Mouse (Mus musculus) embryo, embryonic 9.5 days (tissue): ENCODE results near the gene Ccdc28a.
A peak's percentile ranks its signal among the peaks of the same experiment; 100 is the strongest.

Experiments
- DNase-seq: peaks from one replicate; pipeline ENCODE4 v3.0.0-alpha.2; 2017; ENCODE audit errors: extremely low spot score

Ccdc28a gene

DNA sequence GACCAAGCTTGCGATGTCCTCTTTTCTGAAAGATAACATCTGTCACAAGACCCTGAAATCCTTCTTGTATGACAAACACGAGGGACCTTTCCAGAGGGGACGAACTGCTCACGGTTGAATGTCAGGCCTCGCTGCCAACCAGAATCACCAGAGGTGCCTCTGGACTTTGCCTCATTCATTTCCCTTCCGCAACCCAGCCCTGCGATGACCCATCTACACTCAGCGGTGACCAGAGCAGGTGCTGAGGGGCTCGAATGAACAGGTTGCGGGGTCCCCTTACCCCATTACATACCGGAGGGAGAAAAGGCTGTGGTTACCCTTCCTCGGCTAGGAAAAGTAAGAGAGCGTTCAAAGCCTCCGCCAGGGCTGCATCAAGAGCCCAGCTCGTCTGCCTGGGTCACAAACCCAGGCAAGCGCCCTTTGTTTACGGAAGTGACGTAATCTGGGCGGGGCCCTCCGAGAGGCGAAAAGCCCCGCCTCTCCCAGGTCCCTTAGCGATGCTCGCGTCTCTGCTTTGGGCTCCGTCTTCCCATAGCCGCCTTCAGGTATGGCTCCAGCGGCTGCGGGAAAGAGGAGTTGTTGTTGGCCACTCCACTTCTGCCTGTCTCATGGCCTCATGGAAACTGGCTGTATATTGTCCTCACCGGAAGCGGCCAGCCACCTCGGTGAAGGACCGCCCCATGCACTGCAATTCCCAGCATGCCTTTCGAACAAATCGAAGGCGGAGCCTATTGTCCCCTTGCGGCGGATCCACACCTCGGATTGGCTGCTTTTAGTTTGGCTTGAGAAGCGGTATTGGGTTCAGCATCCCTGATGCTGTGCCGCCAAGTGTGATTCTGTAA, at the start of gene Ccdc28a:
Ccdc28a (minus strand) TSS at position 439 of the 842 bp plus-strand sequence.
- DNase-seq, result peak; percentile 95

DNA sequence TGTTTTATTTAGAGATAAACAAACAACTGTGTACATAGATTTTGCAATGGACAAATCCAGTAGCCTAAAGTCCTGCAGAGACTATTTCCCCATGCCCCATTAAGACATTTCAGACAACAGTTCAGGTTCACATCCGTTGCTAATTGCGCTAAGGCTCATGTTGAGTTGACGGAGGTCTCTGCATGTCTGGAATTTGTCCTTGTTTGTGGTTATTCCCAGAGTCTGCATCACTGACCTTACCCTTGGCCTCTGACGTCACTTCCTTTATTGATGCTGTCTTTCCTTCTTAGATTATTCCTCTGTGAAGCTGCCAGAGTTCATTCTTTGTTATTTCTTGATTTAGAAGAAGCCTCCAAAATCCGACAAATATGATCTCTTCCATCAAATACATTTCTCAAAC, 49.2 kb upstream of the Ccdc28a start:
- DNase-seq, result no peak

DNA sequence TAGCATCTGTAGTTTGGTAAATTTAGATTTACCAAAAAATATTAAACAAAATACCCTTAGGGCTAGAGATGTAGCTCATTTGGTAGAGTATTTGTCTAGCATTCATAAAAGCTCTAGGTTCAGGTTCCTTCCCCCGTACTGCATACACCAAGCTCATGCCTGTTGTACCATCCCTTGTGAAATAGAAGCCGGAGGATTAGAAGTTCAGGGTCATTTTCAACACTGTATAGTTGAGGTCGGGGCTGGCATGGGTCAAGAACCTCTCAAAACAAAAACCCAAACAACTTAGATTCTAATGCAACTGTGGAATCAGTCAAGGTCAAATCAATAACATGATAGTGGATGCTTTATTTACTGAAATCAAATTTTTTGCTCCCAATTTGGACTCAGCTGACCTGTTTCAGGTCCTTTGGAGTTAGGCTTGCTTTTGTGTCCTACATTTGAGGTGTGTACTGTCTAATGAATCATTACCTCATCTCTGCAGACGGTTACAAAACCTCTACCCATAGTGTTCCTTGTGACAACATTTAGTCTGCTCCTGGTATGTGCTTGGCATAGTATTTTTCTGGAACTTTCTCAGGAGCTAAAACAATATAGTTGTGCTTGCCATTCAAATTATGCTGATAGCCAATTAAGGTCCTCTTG, 41.4 kb upstream of the Ccdc28a start:
- no peak for DNase-seq

DNA sequence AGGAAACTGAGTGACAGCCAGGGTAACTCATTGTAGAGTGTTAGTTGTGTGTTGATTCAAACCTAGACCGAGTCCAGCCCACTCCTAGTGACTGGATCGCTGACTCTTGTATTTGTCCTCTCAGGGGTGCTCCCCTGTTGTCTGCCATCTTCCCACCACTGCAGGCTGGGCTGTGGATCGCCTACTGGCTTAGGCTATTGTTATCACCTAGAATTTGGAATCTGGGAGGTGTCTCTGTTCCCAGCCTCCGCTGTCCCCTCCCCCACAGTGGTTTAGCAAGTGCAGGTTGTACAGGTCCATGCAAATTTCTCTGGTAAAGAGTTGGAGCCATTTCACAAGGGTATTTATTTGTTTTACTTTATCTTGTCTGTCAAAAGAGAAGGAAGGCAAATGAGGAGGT, 16.5 kb upstream of the Ccdc28a start:
- no peak for DNase-seq

DNA sequence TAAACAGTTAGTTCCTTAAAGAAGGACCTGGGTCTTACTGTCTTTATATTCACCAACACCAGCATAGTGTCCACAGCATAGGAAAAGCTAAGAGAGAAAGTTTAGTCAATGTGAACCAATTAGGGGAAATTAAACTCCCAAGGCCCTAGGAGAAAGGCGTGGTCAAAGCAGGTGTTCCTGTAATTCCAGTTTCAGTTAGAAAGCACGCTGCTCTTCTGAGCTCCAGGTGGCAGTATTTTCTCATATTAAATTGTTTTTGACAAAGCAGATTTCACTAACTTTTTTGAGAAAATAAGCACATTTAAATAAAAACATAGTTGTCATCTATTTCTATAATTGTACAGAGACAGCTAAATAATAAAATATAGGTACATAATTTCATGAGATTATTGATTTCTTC, 8.8 kb upstream of the Ccdc28a start:
- DNase-seq, result no peak

DNA sequence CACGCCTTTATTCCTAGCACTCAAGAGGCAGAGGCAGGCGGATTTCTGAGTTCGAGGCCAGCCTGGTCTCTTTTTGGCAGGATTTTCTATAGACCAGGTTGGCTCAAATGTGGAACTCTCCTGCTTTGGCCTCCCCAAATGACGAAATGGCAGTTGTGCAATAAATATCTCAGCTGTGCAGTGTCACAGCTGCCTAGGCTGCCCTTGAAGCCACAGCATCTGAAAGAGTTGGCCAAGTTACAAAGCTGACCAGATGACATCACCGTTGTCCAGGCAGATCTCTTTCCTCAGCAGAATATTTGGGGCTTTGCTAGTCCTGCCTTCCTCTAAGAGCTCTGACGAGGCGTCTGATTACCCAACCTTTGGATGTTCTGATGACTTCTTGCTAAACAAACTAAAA, 2.4 kb upstream of the Ccdc28a start:
- no peak for DNase-seq

DNA sequence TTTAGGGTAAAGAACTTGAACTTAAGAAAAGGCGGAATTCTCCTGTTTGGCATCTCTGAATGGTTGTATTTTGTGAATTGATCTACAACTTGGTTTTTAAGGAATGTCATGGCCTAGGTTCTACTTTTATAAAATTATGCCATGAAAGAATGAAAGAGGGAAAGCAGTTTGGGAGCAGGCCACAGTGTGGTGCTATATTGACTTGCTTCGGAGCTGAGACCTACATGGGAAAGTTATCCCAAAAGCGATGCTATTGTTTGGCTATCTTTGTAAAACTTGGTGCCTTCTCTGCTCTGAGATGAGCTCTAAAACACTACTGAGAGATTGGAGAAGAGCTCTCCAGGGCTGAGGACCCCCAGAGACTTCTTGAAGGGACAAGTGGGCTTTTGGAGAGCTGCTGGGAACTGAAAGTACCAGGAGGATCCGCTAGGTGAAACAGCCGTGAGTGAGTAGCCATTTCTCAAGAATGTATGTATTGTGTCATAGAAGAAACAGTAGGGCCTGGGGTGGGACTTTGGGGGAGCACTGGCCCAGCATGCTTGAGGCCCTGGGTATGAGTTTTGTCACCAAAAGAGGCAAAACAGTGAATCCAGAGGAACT, 1.6 kb upstream of the Ccdc28a start:
- DNase-seq, result no peak

DNA sequence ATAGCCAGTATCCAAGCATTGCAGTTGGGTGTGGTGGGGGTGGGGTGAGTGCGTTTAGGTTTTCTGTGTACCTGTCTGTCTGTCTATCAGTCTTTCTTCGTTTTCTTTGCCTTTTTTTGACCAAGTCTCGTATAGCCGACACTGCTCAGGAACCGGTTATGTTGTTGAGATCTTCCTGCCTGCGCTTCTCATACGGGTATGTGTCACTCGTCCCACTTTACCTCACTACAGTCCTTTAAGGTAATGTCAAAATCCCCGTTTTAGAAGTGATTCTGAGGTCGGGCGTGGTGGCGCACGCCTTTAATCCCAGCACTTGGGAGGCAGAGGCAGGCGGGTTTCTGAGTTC, 577 bp upstream of the Ccdc28a start:
- DNase-seq, result no peak

DNA sequence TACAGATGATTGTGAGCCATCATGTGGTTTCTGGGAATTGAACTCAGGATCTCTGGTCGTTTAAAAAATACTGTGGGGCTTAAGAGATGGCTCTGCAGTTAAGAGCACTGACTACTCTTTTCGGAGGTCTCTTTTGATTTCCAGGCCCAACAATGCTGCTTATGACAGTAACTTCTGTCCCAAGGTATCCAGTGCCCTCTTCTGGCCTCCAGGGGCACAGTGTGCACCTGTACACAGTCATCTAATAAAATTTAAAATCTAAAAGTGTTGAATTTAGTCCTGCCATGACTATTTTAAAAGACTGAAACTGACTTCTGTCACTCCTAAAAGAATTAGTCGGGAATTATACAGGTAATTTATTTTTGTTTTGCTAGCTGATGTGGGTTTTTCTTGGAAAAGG, 907 bp downstream of the Ccdc28a start:
- DNase-seq, result no peak

DNA sequence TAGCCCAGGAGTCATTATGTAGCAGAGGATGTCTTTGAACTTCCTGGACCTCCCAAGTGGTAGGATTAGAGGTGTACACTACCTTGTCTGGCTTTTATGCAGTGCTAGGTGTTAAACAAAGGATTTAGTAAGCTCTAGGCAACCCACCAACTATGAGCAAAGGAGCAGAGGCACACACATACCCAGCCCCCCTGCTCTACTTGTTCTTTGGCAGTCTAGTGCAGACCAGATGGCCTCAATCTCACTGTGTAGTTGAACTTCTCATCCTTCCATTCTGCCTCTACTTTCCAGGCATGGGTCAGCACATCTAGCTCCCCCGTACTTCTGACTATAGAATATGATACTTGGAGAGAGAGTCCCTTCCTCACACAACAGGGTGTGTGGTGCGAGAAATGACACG, 10.4 kb downstream of the Ccdc28a start:
- no peak for DNase-seq

DNA sequence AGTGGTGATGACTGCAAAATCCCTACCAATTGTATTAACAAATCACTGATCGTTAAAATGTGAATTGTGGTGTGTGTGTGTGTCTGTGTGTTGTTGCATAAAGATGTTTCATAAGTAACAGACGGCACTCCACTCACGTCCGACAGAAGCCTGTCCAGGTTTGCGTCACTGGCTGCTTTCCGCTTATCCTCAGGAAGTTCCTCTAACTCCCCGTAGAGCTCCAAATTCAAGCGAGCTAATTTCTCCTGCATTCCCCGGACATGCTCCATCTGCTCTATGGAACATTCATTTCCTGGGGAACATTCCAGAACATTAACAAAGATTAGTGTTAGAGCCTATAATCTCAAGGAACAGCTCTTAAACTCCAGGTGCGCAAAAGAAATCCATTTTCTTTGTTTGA, 15.4 kb downstream of the Ccdc28a start:
- no peak for DNase-seq

DNA sequence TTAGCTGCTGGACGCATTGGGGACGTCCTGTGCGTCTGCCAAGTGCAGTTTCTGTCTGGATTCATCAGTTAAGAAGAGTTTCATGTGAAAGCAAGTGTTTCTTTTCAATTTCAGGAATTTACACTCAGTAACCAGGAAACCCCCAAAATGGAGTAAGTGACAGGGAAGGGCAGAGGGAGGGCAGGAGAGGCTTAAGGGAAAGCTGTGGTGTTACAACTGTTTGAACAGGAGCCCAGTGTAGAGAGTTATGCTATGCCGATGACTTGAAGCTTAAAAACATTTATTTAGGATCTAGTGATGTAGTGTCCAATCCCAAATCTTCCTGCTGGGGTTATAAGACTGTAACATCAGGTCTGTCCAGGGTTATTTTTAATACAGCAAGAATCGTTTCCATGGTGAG, 20.7 kb downstream of the Ccdc28a start:
- DNase-seq, result no peak

DNA sequence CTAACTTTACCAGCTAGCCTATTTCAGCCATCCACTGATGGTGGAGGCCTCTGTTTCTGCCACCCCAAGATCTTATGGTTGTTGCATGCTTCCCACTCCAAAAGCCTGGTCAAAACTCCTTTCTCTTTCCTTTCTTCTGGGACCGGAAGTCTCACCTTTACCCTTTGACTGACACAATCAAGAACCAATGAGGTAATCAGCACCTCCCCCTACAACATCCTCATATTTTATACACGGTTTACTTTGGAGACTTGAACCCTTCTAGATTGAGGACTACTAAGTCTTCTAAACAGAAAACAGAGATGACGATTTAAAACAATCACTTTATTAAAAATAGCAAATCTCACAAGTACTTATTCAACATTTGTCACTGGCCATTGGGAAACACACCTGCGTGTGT, 21.4 kb downstream of the Ccdc28a start:
- DNase-seq, result no peak

DNA sequence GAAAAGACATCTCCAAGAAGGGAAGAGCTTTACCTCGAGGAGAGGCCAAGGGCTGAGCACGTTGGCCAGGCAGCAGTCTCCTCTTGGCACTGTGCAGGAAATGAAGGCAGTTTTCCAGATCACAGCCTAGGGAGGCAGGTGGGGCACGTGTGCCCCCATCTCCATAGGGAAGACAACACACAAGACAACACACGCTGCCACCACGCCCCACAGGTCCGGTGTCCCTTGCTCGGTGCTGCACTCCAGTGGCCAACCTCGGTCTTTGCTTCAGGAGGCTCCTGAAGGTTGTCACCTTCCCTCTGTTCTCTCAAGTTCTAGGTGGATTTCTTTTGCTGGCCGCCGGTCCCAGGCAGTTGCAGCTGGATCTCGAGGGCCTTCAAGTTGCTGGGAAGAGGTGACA, 24.1 kb downstream of the Ccdc28a start, which contains the start of gene Ect2l:
Ect2l (minus strand) TSS at position 165 of the 400 bp plus-strand sequence.
- DNase-seq, result peak; percentile 62

DNA sequence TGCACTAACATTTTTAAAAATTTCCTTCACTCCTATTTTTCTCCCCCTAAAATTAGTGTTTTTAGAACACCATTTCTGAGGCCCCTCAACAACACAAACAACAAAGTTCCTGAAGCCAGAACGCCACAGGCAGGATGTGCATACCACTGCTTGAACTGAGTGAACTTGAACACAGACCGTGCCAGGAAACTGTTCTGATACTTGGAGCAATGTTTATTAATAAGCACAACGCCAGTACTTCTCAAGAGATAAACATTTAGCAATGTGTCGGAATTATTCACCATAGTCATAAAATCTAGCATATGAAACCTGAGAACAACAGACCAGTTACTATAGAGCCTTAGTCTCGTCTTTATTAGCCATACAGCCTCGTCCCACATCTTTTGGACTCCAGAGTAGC, 24.7 kb downstream of the Ccdc28a start:
- DNase-seq, result no peak

DNA sequence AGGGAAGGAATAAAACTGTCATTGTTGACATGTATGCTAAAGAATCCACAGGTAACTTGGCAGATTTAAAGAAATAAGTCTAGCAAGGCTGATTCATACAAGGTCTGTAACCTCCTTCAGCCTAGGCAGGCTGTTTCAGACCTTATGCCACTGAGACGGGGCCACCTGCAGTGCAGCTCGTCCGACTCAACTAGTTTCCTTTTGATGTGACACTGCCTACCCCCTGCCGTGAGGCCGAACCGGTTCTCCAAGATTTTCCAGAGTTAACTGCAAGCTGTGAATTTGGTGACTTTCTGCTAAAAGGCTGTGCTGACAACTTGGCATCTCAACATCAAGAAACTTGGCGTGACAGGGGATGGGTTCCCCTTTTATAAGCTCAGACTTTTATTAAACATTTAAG, 30.7 kb downstream of the Ccdc28a start:
- peak; percentile 16 for DNase-seq

DNA sequence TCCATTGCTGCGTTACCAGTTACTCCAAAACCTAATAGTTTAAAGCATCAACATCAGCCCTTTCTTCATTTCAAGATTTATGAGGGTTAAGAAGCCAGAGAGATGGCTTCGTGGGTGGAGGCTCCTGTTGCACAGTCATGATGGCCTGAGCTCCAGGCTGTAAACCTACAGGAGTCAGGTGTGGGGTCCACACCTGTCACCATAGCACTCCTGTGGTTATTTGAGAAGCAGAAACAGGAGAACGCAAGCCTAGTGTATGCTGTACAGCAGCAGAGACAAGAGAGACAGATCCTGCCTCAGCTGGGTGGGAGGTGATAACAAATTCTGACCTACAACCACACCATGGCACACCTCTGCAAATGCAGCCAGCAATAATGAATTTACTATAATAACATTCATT, 32.4 kb downstream of the Ccdc28a start:
- DNase-seq, result no peak

DNA sequence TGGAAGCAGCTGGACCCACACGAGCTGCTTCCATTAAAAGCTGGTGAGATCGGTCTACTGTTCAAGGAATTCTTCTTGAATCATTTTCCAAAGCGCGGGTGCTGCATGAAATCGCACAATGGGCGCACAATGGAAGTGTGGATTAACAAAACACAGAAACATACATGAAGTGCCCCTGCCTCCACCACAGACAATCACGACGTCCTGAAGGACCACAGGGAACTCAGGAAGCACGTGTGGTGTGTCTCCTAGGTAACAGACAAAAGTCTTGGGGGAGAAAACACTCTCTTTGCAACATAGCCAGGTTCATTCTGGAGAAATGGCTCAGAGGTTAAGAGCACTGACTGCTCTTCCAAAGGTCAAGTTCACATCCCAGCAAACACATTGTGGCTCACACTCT, 34.1 kb downstream of the Ccdc28a start:
- no peak for DNase-seq

DNA sequence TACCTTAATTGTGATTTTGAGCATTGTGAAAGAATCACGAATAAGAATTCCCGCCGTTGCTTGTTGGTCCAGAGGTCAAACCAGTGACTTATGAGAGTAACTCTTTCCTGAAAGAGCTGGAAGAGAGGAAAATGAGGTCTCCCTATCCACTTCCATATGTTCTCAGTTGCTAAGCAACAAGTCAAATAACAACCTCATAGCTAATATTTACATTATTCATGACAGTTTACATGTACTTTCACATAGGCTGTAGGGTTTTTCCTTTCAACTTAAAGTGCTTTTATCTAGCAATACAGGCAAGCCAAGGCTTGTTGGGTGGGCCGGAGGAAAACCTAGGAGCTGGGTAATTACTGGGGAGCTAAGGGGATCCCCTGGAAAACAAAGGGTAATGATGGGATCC, 34.9 kb downstream of the Ccdc28a start:
- DNase-seq, result no peak

DNA sequence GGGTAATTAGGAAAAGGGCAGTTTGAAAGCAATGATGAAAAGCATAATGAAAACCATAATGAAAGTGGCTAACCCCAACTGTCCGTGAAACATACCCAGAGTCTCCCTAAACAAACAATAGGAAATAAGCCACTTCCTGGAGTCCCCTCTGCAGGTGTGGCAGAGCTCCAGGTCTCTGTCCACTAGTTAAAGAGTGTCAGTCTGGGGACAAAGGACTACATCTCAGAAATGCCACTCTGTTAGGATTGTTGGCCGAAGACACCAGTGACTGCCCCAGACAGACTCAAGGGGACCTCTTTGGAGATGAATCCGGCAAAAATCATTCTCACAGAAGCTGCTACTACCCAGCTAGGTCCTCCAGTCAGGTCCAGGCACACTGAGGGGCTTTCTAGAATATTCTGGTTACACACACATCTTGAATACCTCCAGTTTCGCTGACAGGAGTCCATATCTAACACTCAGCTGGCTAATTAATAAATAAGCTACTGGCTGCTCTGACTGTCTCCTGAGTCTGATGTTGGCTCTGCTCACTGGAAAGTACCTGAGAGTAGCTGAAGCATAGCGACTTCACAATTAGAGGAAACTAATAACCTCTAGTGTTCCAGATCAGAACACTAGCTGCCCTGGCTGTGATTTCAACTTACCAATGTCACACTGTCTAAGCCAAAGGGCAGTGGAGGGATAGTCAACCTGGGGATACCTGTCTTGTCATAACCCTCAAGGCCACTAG, 36.3 kb downstream of the Ccdc28a start:
- DNase-seq, result no peak

DNA sequence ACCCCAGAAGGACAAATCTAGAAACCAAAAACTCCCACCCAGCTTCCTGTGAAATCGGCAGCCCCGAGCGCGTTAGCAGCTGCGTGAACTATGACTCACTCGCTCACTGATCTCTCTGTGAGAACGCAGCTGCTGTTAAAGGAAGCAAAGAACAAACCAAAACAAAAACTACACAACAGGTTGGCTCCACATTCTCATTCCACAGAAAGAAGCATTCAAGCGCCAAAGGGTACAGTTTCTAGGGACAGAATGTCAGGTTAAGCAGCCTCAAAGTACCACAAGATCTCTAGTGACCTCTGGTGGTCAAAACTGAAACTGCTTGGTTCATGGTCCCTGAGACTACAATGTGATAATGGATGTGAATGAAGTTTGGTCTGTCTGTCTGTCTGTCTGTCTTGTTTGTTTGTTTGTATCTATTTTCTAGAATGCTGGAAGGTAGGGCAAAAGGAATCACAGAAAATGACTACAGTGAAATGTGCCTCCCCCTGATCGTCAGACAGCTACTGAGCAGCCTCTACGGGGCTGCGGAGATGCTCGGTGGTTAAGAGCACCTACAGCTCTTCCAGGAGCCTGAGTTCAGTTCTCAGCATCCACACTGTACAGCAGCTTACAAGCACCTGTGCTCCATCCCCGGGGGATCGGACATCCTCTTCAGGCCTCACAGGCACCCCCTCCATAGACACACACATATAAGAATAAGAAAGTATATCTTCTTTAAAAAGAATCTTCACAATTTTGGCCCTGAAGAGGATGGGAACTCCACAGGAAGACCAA, 37.4 kb downstream of the Ccdc28a start:
- peak; percentile 78 for DNase-seq

DNA sequence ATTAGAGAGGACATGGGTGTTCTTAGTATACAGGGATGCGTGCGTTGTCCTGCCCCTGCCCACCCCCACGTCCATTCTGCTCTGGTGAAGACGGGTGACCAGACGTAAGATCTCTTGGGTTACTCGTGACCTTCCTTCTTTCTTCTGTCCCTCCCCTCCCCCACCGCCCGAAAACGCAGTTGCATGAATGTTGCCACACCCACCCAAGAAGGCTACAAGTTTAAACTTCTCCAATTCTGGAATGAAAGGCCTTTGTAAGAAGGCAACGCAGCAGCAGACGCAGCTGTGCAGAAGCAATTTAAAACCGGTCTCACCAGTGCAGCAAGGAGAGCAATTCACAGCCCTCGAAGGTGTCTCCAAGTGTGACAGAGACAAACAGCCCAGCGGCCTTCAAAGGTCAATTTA, 40.1 kb downstream of the Ccdc28a start:
- peak; percentile 13 for DNase-seq
